Mouse (Mus musculus): ENCODE data around the gene E130114P18Rik. TPM values are rescaled to one million over a fixed set of nuclear protein-coding genes. Genes with fewer than 3 reads are reported as not detected.

E130114P18Rik gene
- total and polyA plus RNA-seq, 3 experiments, result 0.11 TPM; not detected in 2

DNA sequence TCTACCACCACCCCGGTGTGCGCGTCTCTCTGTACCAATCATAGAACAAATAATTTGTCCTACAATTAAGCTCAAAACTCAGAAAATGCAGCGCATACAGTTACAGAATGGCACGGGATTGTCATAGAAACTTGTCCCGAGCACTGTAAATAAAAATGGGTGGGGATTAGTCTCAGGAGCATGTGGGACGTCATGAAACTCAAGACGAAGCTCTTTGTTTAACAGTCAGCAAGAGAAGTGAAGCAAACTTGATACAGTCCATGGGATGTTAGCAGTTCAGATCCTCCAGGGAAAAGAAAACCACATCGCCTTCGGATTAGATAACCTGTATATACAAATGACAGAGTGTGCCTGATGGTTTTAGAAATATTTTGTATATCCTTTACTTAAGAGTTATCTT, 18.6 kb upstream of the E130114P18Rik start:
- Histone ChIP-seq H3K36me3 (replicated peaks) (peaks cover 24% of the 10 kb centered on the region), H3K4me1 (ENCODE audit: insufficient read depth, low read depth, low read length) (no peaks in the 10 kb centered on the region), H3K27me3 (ENCODE audit: insufficient read depth, low read length) (no peaks in the 10 kb centered on the region), H3K9me3 (replicated peaks) (peaks cover 12% of the 10 kb centered on the region), H3K4me3 (ENCODE audit: low read depth, low read length) (no peak overlapping the region)
- ATAC-seq (ENCODE audit: extremely low read depth, insufficient number of reproducible peaks, low FRiP score, poor library complexity, severe bottlenecking), result no peak
- TF ChIP-seq GATA2 (IDR thresholded peaks at IDR 0.05; ENCODE audit: borderline replicate concordance, low read depth, low read length) (no peak), CTCF (IDR thresholded peaks at IDR 0.05; ENCODE audit: low read depth, low read length) (no peak), POLR2AphosphoS5 (IDR thresholded peaks at IDR 0.05; ENCODE audit: insufficient replicate concordance, low read depth, low read length) (no peak), TAL1 (conservative IDR thresholded peaks at IDR 0.05; ENCODE audit: low read depth, low read length) (no peak), GATA1 (IDR thresholded peaks at IDR 0.05; ENCODE audit: borderline replicate concordance, low read length) (no peak)
- no peak for DNase-seq (ENCODE audit: low spot score)

DNA sequence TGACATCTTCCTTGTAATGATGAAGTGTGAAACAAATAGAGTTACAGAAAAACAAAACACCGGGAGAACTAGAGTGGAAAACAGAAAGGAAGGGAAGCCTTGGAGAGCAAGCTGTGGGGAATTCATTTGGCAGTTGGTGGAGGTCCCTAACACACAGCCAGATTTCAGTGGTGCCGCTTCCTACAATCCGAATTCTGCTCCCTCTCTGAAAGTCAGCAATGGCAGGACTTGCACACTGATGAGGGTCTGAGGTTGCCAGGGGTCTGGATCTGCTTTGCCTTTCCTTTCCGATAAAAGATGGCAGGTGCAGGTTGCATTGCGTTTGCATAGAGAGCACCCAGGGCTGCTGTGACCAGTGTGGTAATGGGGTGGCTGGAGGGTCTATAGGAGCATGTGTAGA, 18.1 kb upstream of the E130114P18Rik start:
- Histone ChIP-seq H3K36me3 (replicated peaks) (peaks cover 24% of the 10 kb centered on the region), H3K9me3 (replicated peaks) (peaks cover 12% of the 10 kb centered on the region), H3K27me3 (ENCODE audit: insufficient read depth, low read length) (no peaks in the 10 kb centered on the region), H3K4me3 (ENCODE audit: low read depth, low read length) (no peak overlapping the region), H3K4me1 (ENCODE audit: insufficient read depth, low read depth, low read length) (no peaks in the 10 kb centered on the region)
- ATAC-seq (ENCODE audit: extremely low read depth, insufficient number of reproducible peaks, low FRiP score, poor library complexity, severe bottlenecking), result no peak
- no peak for TF ChIP-seq GATA2 (IDR thresholded peaks at IDR 0.05; ENCODE audit: borderline replicate concordance, low read depth, low read length)
- DNase-seq (ENCODE audit: low spot score), result no peak

- Histone ChIP-seq H3K36me3 (replicated peaks) (peaks cover 22% of the 10 kb centered on the region), H3K4me3 (ENCODE audit: low read depth, low read length) (no peak overlapping the region), H3K27me3 (ENCODE audit: insufficient read depth, low read length) (no peaks in the 10 kb centered on the region), H3K9me3 (replicated peaks) (peaks cover 9% of the 10 kb centered on the region), H3K4me1 (ENCODE audit: insufficient read depth, low read depth, low read length) (no peaks in the 10 kb centered on the region)
- no peak for DNase-seq (ENCODE audit: low spot score)
- no peak for ATAC-seq (ENCODE audit: extremely low read depth, insufficient number of reproducible peaks, low FRiP score, poor library complexity, severe bottlenecking)
- TF ChIP-seq GATA1 (IDR thresholded peaks at IDR 0.05; ENCODE audit: borderline replicate concordance, low read length), result no peak
- TF ChIP-seq POLR2AphosphoS5 (IDR thresholded peaks at IDR 0.05; ENCODE audit: insufficient replicate concordance, low read depth, low read length), result no peak
- no peak for TF ChIP-seq GATA2 (IDR thresholded peaks at IDR 0.05; ENCODE audit: borderline replicate concordance, low read depth, low read length)
- TF ChIP-seq TAL1 (conservative IDR thresholded peaks at IDR 0.05; ENCODE audit: low read depth, low read length), result no peak
- no peak for TF ChIP-seq CTCF (IDR thresholded peaks at IDR 0.05; ENCODE audit: low read depth, low read length)
Observed at GRCm38 (mm10) chr4:97794865-97795264, 17.0 kb upstream of the E130114P18Rik start.

- Histone ChIP-seq H3K9me3 (replicated peaks) (peaks cover 8% of the 10 kb centered on the region), H3K4me1 (ENCODE audit: insufficient read depth, low read depth, low read length) (no peaks in the 10 kb centered on the region), H3K27me3 (ENCODE audit: insufficient read depth, low read length) (no peaks in the 10 kb centered on the region), H3K4me3 (ENCODE audit: low read depth, low read length) (no peak overlapping the region), H3K36me3 (replicated peaks) (peaks cover 24% of the 10 kb centered on the region)
- ATAC-seq (ENCODE audit: extremely low read depth, insufficient number of reproducible peaks, low FRiP score, poor library complexity, severe bottlenecking) (no peak), DNase-seq (ENCODE audit: low spot score) (no peak)
- TF ChIP-seq GATA1 (IDR thresholded peaks at IDR 0.05; ENCODE audit: borderline replicate concordance, low read length) (no peak), TAL1 (conservative IDR thresholded peaks at IDR 0.05; ENCODE audit: low read depth, low read length) (no peak), POLR2AphosphoS5 (IDR thresholded peaks at IDR 0.05; ENCODE audit: insufficient replicate concordance, low read depth, low read length) (no peak), CTCF (IDR thresholded peaks at IDR 0.05; ENCODE audit: low read depth, low read length) (no peak), GATA2 (IDR thresholded peaks at IDR 0.05; ENCODE audit: borderline replicate concordance, low read depth, low read length) (no peak)
Observed at GRCm38 (mm10) chr4:97793931-97794330, 16.1 kb upstream of the E130114P18Rik start.

- Histone ChIP-seq H3K36me3 (replicated peaks) (peaks cover 30% of the 10 kb centered on the region), H3K4me3 (ENCODE audit: low read depth, low read length) (no peak overlapping the region), H3K27me3 (ENCODE audit: insufficient read depth, low read length) (no peaks in the 10 kb centered on the region), H3K9me3 (replicated peaks) (peaks cover 9% of the 10 kb centered on the region), H3K4me1 (ENCODE audit: insufficient read depth, low read depth, low read length) (no peaks in the 10 kb centered on the region)
- no peak for TF ChIP-seq GATA1 (IDR thresholded peaks at IDR 0.05; ENCODE audit: borderline replicate concordance, low read length)
- no peak for TF ChIP-seq TAL1 (conservative IDR thresholded peaks at IDR 0.05; ENCODE audit: low read depth, low read length)
- no peak for TF ChIP-seq CTCF (IDR thresholded peaks at IDR 0.05; ENCODE audit: low read depth, low read length)
- TF ChIP-seq GATA2 (IDR thresholded peaks at IDR 0.05; ENCODE audit: borderline replicate concordance, low read depth, low read length), result no peak
- no peak for TF ChIP-seq POLR2AphosphoS5 (IDR thresholded peaks at IDR 0.05; ENCODE audit: insufficient replicate concordance, low read depth, low read length)
- DNase-seq (ENCODE audit: low spot score) (no peak), ATAC-seq (ENCODE audit: extremely low read depth, insufficient number of reproducible peaks, low FRiP score, poor library complexity, severe bottlenecking) (no peak)
Observed at GRCm38 (mm10) chr4:97788537-97788936, 10.7 kb upstream of the E130114P18Rik start.

GRCm38 (mm10) chr4:97787515-97787914, 9.6 kb upstream of the E130114P18Rik start:
- peaks cover 38% of the 10 kb centered on the region for H3K36me3 ChIP-seq (replicated peaks)
- ATAC-seq (ENCODE audit: extremely low read depth, insufficient number of reproducible peaks, low FRiP score, poor library complexity, severe bottlenecking), result no peak
- TF ChIP-seq GATA2 (IDR thresholded peaks at IDR 0.05; ENCODE audit: borderline replicate concordance, low read depth, low read length) (no peak), POLR2AphosphoS5 (IDR thresholded peaks at IDR 0.05; ENCODE audit: insufficient replicate concordance, low read depth, low read length) (no peak), CTCF (IDR thresholded peaks at IDR 0.05; ENCODE audit: low read depth, low read length) (no peak), TAL1 (conservative IDR thresholded peaks at IDR 0.05; ENCODE audit: low read depth, low read length) (no peak), GATA1 (IDR thresholded peaks at IDR 0.05; ENCODE audit: borderline replicate concordance, low read length) (no peak)

GRCm38 (mm10) chr4:97786571-97786970, 8.7 kb upstream of the E130114P18Rik start:
- H3K27me3 ChIP-seq (ENCODE audit: insufficient read depth, low read length), result no peaks in the 10 kb centered on the region
- ATAC-seq (ENCODE audit: extremely low read depth, insufficient number of reproducible peaks, low FRiP score, poor library complexity, severe bottlenecking) (no peak), DNase-seq (ENCODE audit: low spot score) (no peak)
- TF ChIP-seq TAL1 (conservative IDR thresholded peaks at IDR 0.05; ENCODE audit: low read depth, low read length), result no peak
- TF ChIP-seq CTCF (IDR thresholded peaks at IDR 0.05; ENCODE audit: low read depth, low read length), result no peak
- TF ChIP-seq GATA1 (IDR thresholded peaks at IDR 0.05; ENCODE audit: borderline replicate concordance, low read length), result no peak
- TF ChIP-seq GATA2 (IDR thresholded peaks at IDR 0.05; ENCODE audit: borderline replicate concordance, low read depth, low read length), result no peak
- no peak for TF ChIP-seq POLR2AphosphoS5 (IDR thresholded peaks at IDR 0.05; ENCODE audit: insufficient replicate concordance, low read depth, low read length)
- H3K9me3 ChIP-seq (replicated peaks), result peaks cover 8% of the 10 kb centered on the region
- H3K4me1 ChIP-seq (ENCODE audit: insufficient read depth, low read depth, low read length), result no peaks in the 10 kb centered on the region
- H3K4me3 ChIP-seq (ENCODE audit: low read depth, low read length), result no peak overlapping the region
- peaks cover 38% of the 10 kb centered on the region for H3K36me3 ChIP-seq (replicated peaks)

More at GRCm38 (mm10) chr4:97787515-97787914, 9.6 kb upstream of the E130114P18Rik start:
- DNase-seq (ENCODE audit: low spot score), result no peak
- Histone ChIP-seq H3K4me1 (ENCODE audit: insufficient read depth, low read depth, low read length) (no peaks in the 10 kb centered on the region), H3K4me3 (ENCODE audit: low read depth, low read length) (no peak overlapping the region), H3K27me3 (ENCODE audit: insufficient read depth, low read length) (no peaks in the 10 kb centered on the region), H3K9me3 (replicated peaks) (peaks cover 9% of the 10 kb centered on the region)
